Mouse (Mus musculus) cerebral cortex, adult 2 months (tissue): ENCODE measurements around the gene Acadl.

Experiments used
- WGBS: fragments of 180-500 bp; shearing (Covaris S2); methylation state at CpG from one replicate; pipeline ENCODE4 v1.1.7; 2018; 5-methylcytosine and 5-hydroxymethylcytosine counted together

Acadl gene

GRCm38 (mm10) chr1:66862712-66863511 lies at the start of gene Acadl:
Gene Acadl, minus strand, starts transcription at chr1:66863277.
- 2% methylated on average over 84 of the region's 85 CpGs for WGBS

- WGBS: 90% methylated on average over 1 of the region's 1 CpGs
These were observed 49.2 kb upstream of the Acadl start for GRCm38 (mm10) chr1:66912305-66912704.

GRCm38 (mm10) chr1:66902566-66902965 lies 39.5 kb upstream of the Acadl start:
- WGBS: 83% methylated on average over 3 of the region's 3 CpGs

GRCm38 (mm10) chr1:66900946-66901345 lies 37.9 kb upstream of the Acadl start:
- WGBS: 82% methylated on average over 4 of the region's 4 CpGs

- 67% methylated on average over 7 of the region's 7 CpGs for WGBS
These were observed 35.2 kb upstream of the Acadl start for GRCm38 (mm10) chr1:66898261-66898660.

- 9% methylated on average over 5 of the region's 5 CpGs for WGBS
These were observed 33.5 kb upstream of the Acadl start for GRCm38 (mm10) chr1:66896556-66896955.

GRCm38 (mm10) chr1:66896125-66896524 lies 33.0 kb upstream of the Acadl start:
- WGBS: 9% methylated on average over 5 of the region's 5 CpGs

GRCm38 (mm10) chr1:66895093-66895836 lies 32.2 kb upstream of the Acadl start:
- WGBS: 41% methylated on average over 6 of the region's 6 CpGs

GRCm38 (mm10) chr1:66887175-66887574 lies 24.1 kb upstream of the Acadl start:
- 94% methylated on average over 1 of the region's 1 CpGs for WGBS

GRCm38 (mm10) chr1:66880217-66880616 lies 17.1 kb upstream of the Acadl start:
- 95% methylated on average over 2 of the region's 2 CpGs for WGBS

- WGBS: 97% methylated on average over 6 of the region's 6 CpGs
These were observed 11.7 kb upstream of the Acadl start for GRCm38 (mm10) chr1:66874740-66875139.

GRCm38 (mm10) chr1:66871591-66871990 lies 8.5 kb upstream of the Acadl start:
- WGBS: 33% methylated on average over 7 of the region's 7 CpGs

GRCm38 (mm10) chr1:66865633-66866032 lies 2.6 kb upstream of the Acadl start:
- 80% methylated on average over 4 of the region's 4 CpGs for WGBS

GRCm38 (mm10) chr1:66863741-66864495 lies 841 bp upstream of the Acadl start:
- WGBS: 43% methylated on average over 9 of the region's 9 CpGs

- 40% methylated on average over 14 of the region's 14 CpGs for WGBS
These were observed 1.1 kb downstream of the Acadl start for GRCm38 (mm10) chr1:66861764-66862672.

GRCm38 (mm10) chr1:66847506-66847905 lies 15.6 kb downstream of the Acadl start:
- 97% methylated on average over 4 of the region's 4 CpGs for WGBS

GRCm38 (mm10) chr1:66845690-66846318 lies 17.3 kb downstream of the Acadl start:
- 85% methylated on average over 5 of the region's 5 CpGs for WGBS

- WGBS: 84% methylated on average over 10 of the region's 10 CpGs
These were observed 21.1 kb downstream of the Acadl start for GRCm38 (mm10) chr1:66841938-66842337.

- WGBS: 87% methylated on average over 6 of the region's 6 CpGs
These were observed 21.6 kb downstream of the Acadl start for GRCm38 (mm10) chr1:66841510-66841909.

- 75% methylated on average over 7 of the region's 7 CpGs for WGBS
These were observed 23.2 kb downstream of the Acadl start for GRCm38 (mm10) chr1:66839755-66840438.
